Mouse (Mus musculus) hematopoietic stem cell, adult 5-6 weeks (primary cell): ENCODE results near the gene Fbxl14. TPM values are rescaled to one million over a fixed set of nuclear protein-coding genes. Genes with fewer than 3 reads are reported as not detected.
"Not testable (repeated sequence)": the region's sequence is repeated elsewhere in the genome, so short reads cannot be mapped to it uniquely, and the experiment has no call there.

Experiments used
- ATAC-seq, 2 experiments: fragments of 125-278 bp in 1 of 2; replicated peaks in 1 of 2; 2 replicates each; pipeline ENCODE4 v1.8.0; 2016 to 2017; ENCODE audit warnings: inconsistent platforms in 2 of 2, mild to moderate bottlenecking in 2 of 2, moderate number of reproducible peaks in 2 of 2, low read depth in 1 of 2, moderate TSS enrichment in 1 of 2; ENCODE audit not compliant: low FRiP score in 2 of 2, poor library complexity in 2 of 2, severe bottlenecking in 2 of 2, insufficient read depth in 1 of 2, low TSS enrichment in 1 of 2
- total RNA-seq: library from RNA; stranded (forward); fragments of 172-1452, 232-1000 nt; gene quantifications from 2 replicates; pipeline ENCODE4 v1.2.3, GENCODE M21; 2017

The Fbxl14 gene
- total RNA-seq, 1 experiment from 2014 or later, result 67.6 TPM

DNA sequence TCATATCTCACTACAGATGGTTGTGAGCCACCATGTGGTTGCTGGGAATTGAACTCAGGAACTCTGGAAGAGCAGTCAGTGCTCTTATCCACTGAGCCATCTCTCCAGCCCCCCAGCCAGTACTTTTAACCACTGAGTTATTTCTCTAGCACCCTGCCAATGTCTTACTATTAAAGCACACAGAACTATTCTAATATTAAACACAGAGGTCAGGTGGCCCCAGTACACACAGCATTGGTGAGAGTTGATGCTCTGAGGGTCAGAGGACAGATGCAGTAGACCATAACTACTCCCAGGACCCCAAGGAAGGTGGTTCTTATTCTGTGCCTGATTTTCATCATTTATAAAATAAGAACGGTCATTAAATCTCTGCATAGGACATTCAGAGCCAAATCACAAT lies 13.3 kb upstream of the Fbxl14 start:
- ATAC-seq, result no peak

DNA sequence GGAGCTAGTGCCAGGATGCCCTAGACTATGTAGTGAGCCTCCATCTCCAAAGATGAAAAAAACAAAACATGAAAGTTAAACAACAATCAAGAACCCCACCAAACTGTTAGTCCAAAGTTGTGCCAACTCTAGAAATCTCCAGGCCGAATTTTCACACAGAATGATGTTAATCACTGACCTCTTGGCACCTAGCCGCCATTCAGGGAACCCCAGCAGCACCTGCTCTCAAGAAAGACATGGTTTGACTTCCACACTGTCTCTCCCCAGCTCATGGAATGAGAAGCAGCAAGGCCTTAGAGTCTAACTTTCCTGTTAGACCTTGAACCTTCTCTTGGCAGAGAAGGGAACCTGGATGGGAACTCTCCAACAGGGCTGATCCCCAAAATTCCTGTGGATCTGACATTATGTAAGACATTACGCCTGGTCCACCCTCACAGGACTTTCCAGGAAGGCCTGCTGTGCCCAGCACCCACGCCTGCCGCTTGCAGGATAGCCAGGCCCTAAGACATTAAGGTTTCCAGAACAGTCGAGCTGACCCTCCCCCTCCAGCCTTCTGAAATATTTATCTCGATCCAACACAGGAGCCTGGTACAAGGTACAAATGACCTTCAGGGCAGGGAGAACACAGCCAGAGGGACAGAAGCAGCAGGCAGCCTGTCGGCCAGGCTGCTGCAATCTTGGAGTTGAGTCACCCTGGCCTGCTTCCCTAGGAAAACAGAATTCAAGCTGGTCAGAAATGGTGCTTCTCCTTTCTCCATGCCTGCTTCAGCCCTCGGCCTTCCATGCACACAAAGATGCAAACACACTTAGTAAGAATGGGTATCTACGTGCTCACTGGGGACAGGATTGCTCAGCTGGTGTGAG lies 12.3 kb upstream of the Fbxl14 start:
- no peak for ATAC-seq

GRCm38 (mm10) chr6:119467785-119468059 lies 11.7 kb upstream of the Fbxl14 start:
- ATAC-seq, result peak in 1 of 2 experiments; percentile 34; a peak in 1 of 4 replicates

DNA sequence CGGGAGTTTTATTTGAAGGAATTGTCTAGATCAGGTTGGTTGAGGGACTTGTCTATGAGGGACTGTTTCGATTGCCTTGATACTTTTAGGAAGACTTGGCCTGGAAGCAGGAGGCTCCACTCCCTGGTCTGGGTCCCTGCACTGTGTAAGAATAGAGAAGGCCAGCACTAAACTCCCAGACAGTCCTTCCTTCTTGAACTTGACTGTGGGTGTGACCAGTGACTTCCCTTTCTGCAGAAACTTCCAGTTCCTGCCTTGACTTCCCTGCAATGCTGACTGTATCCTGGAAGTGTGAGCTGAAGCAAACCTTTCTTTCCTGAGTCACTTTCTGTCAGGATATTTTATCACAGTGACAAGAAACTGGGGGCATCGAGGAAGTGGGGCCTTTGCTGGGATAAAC lies 8.7 kb upstream of the Fbxl14 start:
- no peak for ATAC-seq

GRCm38 (mm10) chr6:119472135-119472534 lies 7.3 kb upstream of the Fbxl14 start:
- ATAC-seq, result no peak; a peak in 1 of 4 replicates

DNA sequence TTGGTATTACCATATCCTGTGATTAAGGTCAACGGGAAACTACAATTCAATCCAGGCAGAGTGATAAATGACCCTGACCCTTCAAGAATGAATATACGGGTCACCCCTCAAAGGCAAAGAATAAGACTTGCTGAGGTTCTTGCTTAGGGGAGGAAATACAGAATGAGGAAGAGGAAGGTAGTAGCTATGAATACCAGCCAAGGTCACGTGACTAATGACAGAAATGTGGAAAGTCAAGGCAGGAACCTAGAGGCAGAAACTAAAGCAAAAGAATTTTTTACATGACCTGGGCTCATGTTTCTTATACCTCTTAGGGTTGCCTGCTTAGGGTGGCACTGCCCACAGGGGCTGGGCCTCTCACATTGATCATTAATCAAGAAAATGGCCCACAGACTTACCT lies 6.8 kb upstream of the Fbxl14 start:
- peak; percentile 29; a peak in 2 of 4 replicates for ATAC-seq

- no peak for ATAC-seq
Observed at GRCm38 (mm10) chr6:119473446-119473845, 6.0 kb upstream of the Fbxl14 start.

- ATAC-seq, result peak; percentile 26 to 62; a peak in 2 of 4 replicates
Observed at GRCm38 (mm10) chr6:119473992-119474391, 5.5 kb upstream of the Fbxl14 start.

DNA sequence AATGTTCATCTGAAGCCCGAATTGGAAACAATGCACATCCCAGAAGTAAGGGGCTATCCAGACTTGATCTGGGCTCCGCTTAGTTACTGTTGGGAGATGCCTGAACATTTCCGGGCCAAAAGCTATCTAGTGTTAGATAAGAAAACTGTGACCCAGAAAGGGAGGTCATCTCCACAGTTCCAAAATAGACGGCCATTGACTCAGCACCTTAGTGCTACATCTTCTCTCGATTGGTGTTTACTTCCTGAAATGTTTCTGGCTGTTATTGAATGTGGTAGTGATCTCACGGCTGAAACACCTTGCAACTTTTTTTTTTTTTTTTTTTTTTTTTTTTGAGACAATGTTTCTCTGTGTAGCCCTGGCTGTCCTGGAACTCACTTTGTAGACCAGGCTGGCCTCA lies 3.5 kb upstream of the Fbxl14 start:
- ATAC-seq, result no peak

DNA sequence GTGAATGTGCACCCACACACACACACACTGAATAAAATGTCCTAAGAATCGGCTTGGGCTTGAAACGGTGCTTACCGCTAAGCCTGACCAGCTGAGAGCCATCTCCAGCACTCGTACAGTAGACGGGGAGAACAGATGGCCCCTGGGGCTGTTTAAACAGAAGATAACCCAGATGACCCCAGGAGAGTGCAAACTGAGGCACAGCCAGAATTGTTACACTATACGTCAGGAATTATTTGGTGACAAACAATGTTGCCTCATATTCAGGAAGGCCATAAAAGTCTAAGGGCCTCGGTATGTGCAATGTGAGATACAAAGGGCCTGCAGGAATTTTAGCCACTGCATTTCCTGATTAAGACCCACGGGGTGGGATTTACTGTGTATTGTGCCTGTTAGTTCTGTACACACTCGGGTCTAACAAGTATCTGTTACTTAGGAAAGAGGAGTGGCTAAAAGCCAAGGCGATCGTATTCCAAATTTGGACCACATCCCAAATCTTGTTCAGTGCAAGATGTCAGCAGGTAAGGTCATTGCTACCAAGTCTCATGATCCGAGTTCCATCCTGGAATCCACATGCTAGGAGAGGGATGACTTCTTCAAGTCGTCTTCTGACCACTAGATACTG lies 1.7 kb upstream of the Fbxl14 start:
- ATAC-seq, result no peak

DNA sequence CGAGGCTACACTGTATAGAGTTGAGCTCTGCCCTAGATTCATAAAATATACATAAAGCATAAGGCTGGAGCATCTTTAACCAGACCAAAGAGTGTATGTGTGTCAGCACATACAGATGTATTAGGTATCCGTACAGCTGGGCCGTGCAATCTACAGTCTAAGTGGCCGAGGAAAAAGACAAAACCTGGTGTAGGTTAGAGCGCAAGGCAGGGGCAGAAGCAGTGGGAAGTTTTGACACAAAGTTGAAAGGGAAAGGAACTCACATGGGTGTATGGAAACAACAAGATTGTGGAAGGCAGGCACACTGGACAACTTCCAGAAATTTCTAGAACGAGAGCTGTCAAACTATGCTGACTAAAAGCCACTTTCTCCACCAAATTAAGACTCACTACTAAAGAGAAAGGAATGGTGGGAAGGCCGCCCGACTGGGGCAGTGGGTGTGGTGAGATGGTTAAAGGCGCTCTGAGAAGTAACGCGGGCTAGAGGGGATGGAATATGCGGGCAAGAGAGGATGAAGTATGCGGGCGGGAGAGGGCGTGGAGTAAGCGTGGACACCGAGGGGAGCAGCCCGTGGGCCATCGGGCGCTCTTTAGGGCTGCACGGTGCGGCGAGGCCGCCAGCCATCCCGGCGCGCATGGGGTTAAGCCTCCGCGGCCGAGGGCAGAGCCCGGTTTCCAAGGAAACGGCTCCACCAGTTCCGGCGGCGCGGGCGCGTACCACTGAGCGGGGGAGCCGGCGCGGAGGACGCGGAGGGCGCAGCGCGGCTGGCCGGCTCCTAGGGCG lies 717 bp upstream of the Fbxl14 start:
- ATAC-seq, result peak; percentile 42 to 49

DNA sequence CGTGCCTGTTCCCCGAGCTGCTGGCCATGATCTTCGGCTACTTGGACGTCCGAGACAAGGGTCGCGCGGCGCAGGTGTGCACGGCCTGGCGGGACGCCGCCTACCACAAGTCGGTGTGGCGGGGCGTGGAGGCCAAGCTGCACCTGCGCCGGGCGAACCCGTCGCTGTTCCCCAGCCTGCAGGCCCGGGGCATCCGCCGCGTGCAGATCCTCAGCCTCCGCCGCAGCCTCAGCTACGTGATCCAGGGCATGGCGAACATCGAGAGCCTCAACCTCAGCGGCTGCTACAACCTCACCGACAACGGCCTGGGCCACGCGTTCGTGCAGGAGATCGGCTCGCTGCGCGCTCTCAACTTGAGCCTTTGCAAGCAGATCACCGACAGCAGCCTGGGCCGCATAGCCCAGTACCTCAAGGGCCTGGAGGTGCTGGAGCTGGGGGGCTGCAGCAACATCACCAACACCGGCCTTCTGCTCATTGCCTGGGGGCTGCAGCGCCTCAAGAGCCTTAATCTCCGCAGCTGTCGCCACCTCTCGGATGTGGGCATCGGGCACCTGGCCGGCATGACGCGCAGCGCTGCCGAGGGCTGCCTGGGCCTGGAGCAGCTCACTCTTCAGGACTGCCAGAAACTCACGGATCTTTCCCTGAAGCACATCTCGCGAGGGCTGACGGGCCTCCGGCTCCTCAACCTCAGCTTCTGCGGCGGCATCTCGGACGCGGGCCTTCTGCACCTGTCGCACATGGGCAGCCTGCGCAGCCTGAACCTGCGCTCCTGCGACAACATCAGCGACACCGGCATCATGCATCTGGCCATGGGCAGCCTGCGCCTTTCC lies 623 bp downstream of the Fbxl14 start:
- ATAC-seq, result peak; percentile 28 to 42

GRCm38 (mm10) chr6:119480706-119481331 lies 1.4 kb downstream of the Fbxl14 start:
- ATAC-seq, result no peak

DNA sequence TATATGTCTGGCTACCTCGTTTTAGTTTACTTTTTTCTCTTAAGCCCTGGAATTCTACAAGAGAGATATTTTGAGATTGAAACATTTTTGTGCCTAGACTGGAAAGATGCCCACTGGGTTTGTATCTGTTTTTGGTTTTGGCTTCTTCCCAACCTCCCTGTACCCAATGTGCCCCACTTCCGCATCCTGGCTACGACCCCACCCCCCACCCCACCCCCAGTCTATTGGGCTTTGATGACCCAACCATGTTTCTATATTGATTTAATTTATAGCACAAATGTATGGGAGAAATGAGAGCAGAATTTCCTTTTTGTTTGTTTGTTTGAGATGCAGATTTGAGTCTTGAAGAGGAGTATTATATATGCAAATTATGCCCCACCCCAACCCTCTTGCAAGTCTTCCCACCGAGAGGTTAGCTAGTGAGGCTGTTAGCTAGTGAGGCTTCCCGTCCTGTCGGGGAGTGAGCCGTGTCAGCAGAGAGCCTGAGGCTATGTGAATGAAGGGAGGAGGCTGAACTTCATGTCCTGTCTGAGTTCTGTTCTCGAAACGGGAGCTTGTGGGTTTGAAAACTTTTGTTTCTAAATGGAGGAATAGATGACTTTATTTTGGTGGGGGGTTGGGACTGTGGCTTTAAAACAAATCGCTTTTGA lies 2.4 kb downstream of the Fbxl14 start:
- ATAC-seq, result not testable (repeated sequence)

GRCm38 (mm10) chr6:119482958-119483600 lies 3.6 kb downstream of the Fbxl14 start:
- no peak for ATAC-seq

- ATAC-seq, result no peak
Observed at GRCm38 (mm10) chr6:119485486-119485885, 6.0 kb downstream of the Fbxl14 start.
